Mouse (Mus musculus) c-Kit-positive CD71-negative TER-119-negative erythroid progenitor cells, embryonic 14.5 days (primary cell): ENCODE measurements around the gene Gm49384.
A peak's percentile ranks its signal among the peaks of the same experiment; 100 is the strongest.
"Not testable (repeated sequence)": the region's sequence is repeated elsewhere in the genome, so short reads cannot be mapped to it uniquely, and the experiment has no call there.

Source experiments
- DNase-seq: peaks from one replicate; pipeline ENCODE4 v3.0.0-alpha.2; 2013; ENCODE audit warnings: low read depth

The Gm49384 gene

GRCm38 (mm10) chr12:69167656-69168460 lies 36.2 kb downstream of the Gm49384 start:
- DNase-seq, result no peak

- not testable (repeated sequence) for DNase-seq
Observed at GRCm38 (mm10) chr12:69166861-69167581, 37.0 kb downstream of the Gm49384 start.

- no peak for DNase-seq
Observed at GRCm38 (mm10) chr12:69164904-69165303, 39.2 kb downstream of the Gm49384 start.

GRCm38 (mm10) chr12:69163586-69163985 lies 40.5 kb downstream of the Gm49384 start:
- not testable (repeated sequence) for DNase-seq

- DNase-seq, result not testable (repeated sequence)
Observed at GRCm38 (mm10) chr12:69160677-69161076, 43.4 kb downstream of the Gm49384 start.

- DNase-seq, result peak; percentile 80
Observed at GRCm38 (mm10) chr12:69159578-69159940, 44.5 kb downstream of the Gm49384 start.

- DNase-seq, result peak; percentile 99
Observed at GRCm38 (mm10) chr12:69158765-69159577, 45.1 kb downstream of the Gm49384 start, which contains the start of gene Rps29. TSS of gene Rps29 (minus strand) at chr12:69159186.

GRCm38 (mm10) chr12:69158366-69158764 lies 45.7 kb downstream of the Gm49384 start:
- no peak for DNase-seq

- no peak for DNase-seq
Observed at GRCm38 (mm10) chr12:69157107-69157506, 47.0 kb downstream of the Gm49384 start.

GRCm38 (mm10) chr12:69156436-69156835 lies 47.6 kb downstream of the Gm49384 start:
- no peak for DNase-seq

GRCm38 (mm10) chr12:69155923-69156322 lies 48.1 kb downstream of the Gm49384 start:
- DNase-seq, result no peak

- DNase-seq, result no peak
Observed at GRCm38 (mm10) chr12:69150049-69150448, 54.0 kb downstream of the Gm49384 start.

- DNase-seq, result no peak
Observed at GRCm38 (mm10) chr12:69147166-69147735, 56.8 kb downstream of the Gm49384 start.

GRCm38 (mm10) chr12:69143460-69143859 lies 60.6 kb downstream of the Gm49384 start:
- no peak for DNase-seq

- no peak for DNase-seq
Observed at GRCm38 (mm10) chr12:69139841-69140240, 64.2 kb downstream of the Gm49384 start.
